Mouse (Mus musculus) small intestine, adult 10 weeks (tissue): ENCODE measurements around the gene Luc7l2. TPM values are rescaled to one million over a fixed set of nuclear protein-coding genes. Genes with fewer than 3 reads are reported as not detected.

Source experiments
- polyA plus RNA-seq: library from polyadenylated mRNA; stranded (reverse); fragments of 350-450 nt; fragmentation: Illumina TruSeq; extraction: RNeasy Lipid Tissue Mini Kit (QIAGEN cat#74804); gene quantifications from one replicate; pipeline ENCODE4 v1.2.3, GENCODE M21; 2014; ENCODE audit warnings: low replicate concordance

The Luc7l2 gene
- 413 TPM for polyA plus RNA-seq

GRCm38 (mm10) chr6:38551062-38551988 is at the start of gene Luc7l2:
Gene Luc7l2 (plus strand): TSS chr6:38551334.

GRCm38 (mm10) chr6:38533428-38534405 is 17.4 kb upstream of the Luc7l2 start, which contains the start of gene Fmc1:
Gene Fmc1 (plus strand): TSS chr6:38533502.

GRCm38 (mm10) chr6:38636852-38637618 is 85.9 kb downstream of the Luc7l2 start, which contains the start of gene Klrg2:
Gene Klrg2 (minus strand): TSS chr6:38637242.

Other genes with a start within 250 kb of the Luc7l2 start
- 106 TPM for gene Zc3hav1, start 196.7 kb upstream of the Luc7l2 start, polyA plus RNA-seq
- gene Ttc26, start 169.9 kb upstream of the Luc7l2 start, polyA plus RNA-seq: 1.4 TPM
- gene Ubn2, start 117.4 kb upstream of the Luc7l2 start, polyA plus RNA-seq: 33.3 TPM
- gene Fmc1, start 17.8 kb upstream of the Luc7l2 start, polyA plus RNA-seq: not detected
- gene Klrg2, start 85.9 kb downstream of the Luc7l2 start, polyA plus RNA-seq: not detected
- gene Clec2l, start 111.7 kb downstream of the Luc7l2 start, polyA plus RNA-seq: not detected